Mouse (Mus musculus) kidney, adult 8-10 months (tissue): Measurements from ENCODE around the gene Rnf212b.
"Not testable (repeated sequence)": the region's sequence is repeated elsewhere in the genome, so short reads cannot be mapped to it uniquely, and the experiment has no call there.

Source experiments
- DNase-seq, 2 experiments: peaks; one replicate each; pipeline ENCODE4 v3.0.0; 2022

Rnf212b gene

DNA sequence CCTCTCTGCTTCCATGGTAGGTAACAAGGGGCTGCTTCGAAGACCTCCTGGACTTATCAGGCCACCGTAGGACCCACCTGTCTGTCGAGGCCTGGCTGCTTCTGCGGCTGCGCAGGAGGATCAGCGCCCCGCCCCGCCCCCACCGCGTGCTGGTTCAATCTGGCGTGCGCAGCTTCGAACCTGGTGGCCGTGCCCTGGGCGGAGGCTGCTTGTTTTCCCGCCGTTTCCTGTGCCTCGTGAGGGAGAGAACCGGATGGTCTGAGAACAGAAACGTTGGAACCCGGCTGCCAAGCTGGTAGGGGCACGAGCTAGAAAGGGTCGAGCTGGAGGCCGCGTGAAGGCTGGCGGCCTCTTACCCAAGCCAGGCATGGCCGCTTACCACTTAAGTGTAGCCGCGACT lies at the start of gene Rnf212b:
Rnf212b (plus strand) TSS at position 151 of the 400 bp plus-strand sequence.
- DNase-seq, result no peak

DNA sequence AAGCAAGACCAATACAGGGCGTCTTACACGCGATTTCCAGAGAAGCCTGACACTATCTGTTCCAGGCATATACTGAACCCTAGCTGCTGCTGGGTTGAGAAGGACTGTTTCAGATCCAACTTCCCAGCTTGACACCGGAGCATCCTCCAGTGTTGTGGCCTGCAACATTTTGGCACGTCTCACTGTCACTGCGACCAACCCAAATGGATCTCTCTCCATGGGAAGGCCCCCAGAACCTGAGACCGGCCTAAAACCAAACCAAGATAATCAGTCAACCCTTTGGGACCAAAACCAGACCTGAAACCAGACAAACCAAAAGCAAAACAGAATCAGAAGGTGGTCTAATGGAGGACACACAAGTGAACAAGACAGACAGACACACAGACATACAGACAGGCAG lies 47.0 kb upstream of the Rnf212b start:
- not testable (repeated sequence) for DNase-seq

- no peak for DNase-seq
Observed at GRCm38 (mm10) chr14:54768314-54769067, 45.5 kb upstream of the Rnf212b start.

GRCm38 (mm10) chr14:54769068-54769425 lies 44.9 kb upstream of the Rnf212b start:
- no peak for DNase-seq

DNA sequence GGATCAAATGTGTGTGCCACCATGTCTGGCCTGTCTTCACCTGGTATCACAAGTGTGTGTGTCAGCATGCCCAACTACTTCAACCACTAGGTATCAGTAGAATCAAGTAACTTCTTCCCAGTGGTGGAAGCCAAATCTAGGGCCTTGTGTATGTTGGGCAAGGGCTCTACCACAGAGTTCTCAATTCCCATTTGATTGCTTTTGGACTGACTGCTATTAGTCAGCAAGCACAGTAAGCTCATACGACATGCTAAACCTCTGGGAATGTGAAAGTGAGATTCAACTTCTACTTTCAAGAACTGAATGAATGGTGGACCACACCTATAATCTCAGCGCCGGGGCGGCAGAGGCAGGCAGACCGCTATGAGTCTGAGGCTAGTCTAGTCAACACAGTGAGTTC lies 43.6 kb upstream of the Rnf212b start:
- DNase-seq, result no peak

- no peak for DNase-seq
Observed at GRCm38 (mm10) chr14:54772333-54772856, 41.5 kb upstream of the Rnf212b start.

DNA sequence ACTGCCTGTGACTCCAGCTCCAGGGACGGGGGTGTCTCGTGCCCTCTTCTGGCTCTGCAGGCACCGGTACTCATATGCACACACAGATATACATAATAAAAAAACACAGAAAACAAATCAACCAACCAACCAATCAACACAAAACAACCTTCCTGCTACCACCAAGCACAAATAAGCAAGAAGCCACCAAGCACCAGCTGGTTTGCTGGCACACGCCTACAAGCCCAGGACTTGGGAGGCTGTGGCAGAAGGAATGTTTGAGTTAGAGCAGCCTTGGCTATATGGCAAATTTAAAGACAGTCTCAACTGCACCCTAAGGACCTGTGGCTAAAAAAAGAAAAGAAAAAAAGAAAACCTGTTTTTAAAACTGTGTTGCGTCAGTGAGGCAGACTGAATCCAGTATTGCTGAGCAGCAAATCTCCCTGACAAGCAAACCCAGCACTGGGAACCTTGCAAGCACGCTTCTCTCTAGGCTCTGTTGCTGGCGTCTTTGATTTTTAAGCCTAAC lies 38.4 kb upstream of the Rnf212b start:
- no peak for DNase-seq

GRCm38 (mm10) chr14:54776768-54777167 lies 37.2 kb upstream of the Rnf212b start:
- no peak for DNase-seq

- DNase-seq, result no peak
Observed at GRCm38 (mm10) chr14:54777893-54778292, 36.0 kb upstream of the Rnf212b start.

DNA sequence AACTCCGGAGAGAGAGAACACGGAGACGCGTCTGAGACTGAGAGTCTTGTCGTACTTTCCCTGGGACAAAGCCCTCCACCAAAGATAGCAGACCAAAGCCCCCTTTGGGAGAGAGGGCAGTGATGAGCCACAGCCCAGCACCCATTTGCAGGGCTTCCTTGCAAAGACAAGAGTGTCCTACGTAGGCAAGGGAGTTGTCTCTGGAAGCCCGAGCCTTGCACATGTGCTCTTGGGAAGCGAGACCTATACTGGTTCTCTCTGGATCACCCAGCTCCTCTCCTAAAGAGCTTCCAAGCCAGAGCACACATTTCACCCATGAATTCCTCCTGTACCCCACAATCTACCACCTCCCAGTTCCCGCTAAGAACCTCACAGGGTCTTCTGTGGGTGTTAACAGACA lies 33.9 kb upstream of the Rnf212b start:
- DNase-seq, result no peak

DNA sequence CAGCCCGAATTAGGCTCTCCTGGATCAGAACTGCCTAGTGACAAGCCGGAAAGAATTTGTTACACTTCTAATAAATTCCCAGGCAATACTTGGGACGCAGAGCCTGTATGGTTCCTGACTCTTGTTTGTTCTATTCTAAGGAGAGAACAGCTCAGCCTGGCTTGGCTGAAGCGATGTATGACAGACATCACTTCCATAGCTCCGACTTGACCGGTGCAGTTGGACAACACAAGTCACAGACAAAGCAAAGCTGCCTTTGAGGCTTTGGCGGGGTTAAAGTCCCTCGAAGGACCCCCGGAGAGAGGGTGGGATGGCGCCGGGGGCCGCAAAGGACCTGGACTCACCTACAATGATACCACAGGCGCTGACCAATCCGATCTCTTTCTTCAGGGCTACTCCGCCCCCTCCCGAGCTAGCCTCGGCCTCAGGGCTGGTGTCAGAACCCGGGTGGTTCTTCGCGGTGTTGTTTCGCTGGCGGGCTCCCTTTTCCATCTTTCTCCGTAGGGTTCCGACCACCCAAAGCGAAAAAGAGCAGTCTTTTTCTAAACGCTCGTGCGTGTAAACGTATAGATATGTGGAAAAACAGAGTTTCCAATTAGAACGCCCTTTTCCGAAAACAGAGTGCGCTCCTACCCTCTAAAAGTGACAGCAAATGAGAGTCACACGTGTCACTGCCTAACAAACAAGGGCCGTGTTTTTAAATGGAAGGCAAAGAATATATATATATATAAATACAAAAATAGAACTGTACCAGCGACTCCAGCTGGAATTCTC lies 32.9 kb upstream of the Rnf212b start:
- peak; percentile 73 for DNase-seq

GRCm38 (mm10) chr14:54781610-54782365 lies 32.2 kb upstream of the Rnf212b start, which contains the start of gene Slc7a8:
Gene Slc7a8, minus strand, starts transcription at chr14:54781946.
- DNase-seq, result peak; percentile 69 to 73

DNA sequence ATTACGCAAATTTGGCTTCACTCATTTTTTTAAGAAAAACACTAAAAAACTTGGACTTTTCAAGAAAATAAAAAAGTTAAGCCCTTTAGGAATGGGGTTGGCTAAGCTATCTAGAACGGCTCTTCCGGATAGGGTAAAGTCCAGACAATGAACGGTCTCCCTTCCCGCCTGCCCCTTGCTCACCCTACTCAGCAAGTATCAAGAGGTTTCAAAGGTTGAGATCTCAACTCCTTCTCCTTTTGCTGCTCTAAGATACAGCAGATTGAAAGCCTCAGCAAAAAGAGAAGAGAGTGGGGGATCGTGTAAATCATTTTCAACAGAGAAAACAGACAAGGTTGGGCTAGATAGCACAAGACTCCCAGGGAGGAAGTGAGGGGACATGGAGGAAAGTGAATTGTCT lies 31.0 kb upstream of the Rnf212b start:
- peak; percentile 62 to 73 for DNase-seq

DNA sequence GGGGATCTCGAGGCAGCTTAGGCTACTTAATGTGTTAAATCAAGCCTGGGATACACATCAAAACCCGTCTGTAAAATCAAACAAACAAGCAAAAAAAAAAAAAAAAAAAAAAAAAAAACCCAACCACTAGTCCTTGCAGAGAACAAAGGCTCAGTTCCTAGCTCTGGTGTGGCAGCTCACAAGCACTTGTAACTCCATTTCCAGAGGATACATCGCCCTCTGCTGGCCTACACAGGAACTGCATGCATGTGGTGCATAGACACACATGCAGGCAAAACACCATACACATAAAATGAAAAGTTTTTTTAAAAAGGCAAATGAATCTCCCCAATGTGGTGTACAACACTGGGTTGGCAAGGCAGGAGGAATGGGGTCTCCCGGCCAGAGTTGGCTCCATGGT lies 28.0 kb upstream of the Rnf212b start:
- peak; percentile 66 to 86 for DNase-seq

- peak; percentile 49 to 61 for DNase-seq
Observed at GRCm38 (mm10) chr14:54786489-54786888, 27.5 kb upstream of the Rnf212b start.

- DNase-seq, result no peak
Observed at GRCm38 (mm10) chr14:54787226-54787625, 26.7 kb upstream of the Rnf212b start.

DNA sequence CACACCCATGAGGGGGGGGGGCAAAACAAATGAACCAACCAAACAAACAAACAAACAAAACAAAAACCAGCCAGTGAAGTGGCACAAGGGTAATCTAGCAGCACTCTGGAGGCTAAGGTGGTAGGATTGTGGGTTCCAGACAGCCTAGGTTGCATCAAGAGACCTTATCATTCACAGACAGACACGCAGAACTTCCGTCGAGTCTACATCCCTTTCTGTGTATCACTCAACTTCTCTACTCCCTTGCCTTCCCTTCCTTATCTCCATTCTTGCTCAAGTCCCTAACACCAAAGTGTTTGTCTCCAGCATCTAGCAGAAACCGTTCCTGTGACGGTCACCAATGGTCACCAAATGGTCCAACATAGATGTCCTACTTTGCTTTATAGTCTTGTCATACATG lies 25.7 kb upstream of the Rnf212b start:
- DNase-seq, result no peak

DNA sequence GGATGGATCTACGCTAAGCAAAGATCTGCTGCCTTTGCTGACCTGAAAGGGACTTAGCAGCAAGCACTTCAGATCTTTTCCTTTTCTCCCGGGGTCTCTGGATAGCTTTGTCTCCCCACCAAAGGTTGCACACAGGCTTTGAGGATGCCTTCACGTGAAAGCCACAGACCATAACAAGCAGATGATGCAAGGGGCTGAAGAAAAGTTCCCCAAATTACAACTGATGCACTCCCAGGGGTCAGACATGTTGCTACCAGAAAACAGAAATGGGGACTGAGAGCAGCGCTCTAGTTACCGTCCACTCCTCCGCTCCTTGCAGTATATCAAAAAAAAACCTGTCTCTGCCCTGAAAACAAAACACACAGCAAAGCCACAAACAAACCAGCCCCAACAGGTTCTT lies 21.8 kb upstream of the Rnf212b start:
- no peak for DNase-seq

DNA sequence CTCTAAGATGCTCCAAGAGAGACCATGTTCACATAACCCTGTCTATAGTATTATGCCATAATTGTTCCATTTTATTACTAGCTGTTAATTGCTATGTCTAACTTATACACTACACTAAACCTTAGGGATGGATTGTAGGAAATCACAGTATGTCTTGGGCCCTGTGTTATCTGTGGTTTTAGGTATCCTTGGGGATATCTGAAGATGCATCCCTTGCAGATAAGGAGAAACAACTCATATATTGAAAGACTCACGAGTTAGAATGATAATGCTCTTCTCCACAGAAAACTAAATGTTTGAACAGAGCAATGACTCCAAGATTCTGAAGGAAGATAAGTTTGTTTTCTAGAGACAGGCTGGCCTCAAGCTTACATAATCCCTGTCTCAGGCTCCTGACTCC lies 20.6 kb upstream of the Rnf212b start:
- no peak for DNase-seq

- peak; percentile 43 to 55 for DNase-seq
Observed at GRCm38 (mm10) chr14:54793894-54794830, 19.8 kb upstream of the Rnf212b start.

DNA sequence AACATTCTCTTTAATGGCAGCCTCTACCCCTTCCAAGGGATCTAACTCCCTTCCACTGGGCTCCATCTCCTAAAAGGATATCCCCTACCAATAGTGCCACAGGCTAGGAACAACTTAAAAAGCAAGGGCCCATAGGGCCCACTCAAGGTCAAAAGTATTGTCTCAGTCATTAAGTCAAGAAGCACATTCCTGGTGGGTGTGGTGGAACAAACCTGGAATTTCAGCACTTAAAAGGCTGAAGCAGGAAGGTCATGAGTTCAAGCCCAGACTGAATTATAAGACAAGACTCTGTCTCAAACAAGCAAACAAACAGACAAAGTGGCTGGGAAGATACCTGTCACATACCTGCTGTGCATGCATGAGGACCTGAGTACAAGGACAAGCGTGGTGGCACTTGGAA lies 18.0 kb upstream of the Rnf212b start:
- no peak for DNase-seq

- no peak for DNase-seq
Observed at GRCm38 (mm10) chr14:54796760-54797159, 17.2 kb upstream of the Rnf212b start.
